Mouse (Mus musculus): ENCODE data around the gene Trub1.

- TF ChIP-seq CTCF (IDR thresholded peaks at IDR 0.05; ENCODE audit: control insufficient read depth, insufficient read depth, insufficient read length) (no peak), MAX (IDR thresholded peaks at IDR 0.05) (no peak), MYOG (IDR thresholded peaks at IDR 0.05; ENCODE audit: control insufficient read depth, extremely low read depth, insufficient read length) (no peak), MYOD1 (IDR thresholded peaks at IDR 0.05; ENCODE audit: control insufficient read depth, insufficient read length, low read depth) (no peak), USF1 (IDR thresholded peaks at IDR 0.05; ENCODE audit: low read depth) (no peak), FOSL1 (IDR thresholded peaks at IDR 0.05; ENCODE audit: insufficient read depth, low read length, poor library complexity, severe bottlenecking) (no peak)
Measured at GRCm38 (mm10) chr19:57508261-57508788, 55.6 kb downstream of the Trub1 start.
